Mouse (Mus musculus): ENCODE results near the gene Ccsap. TPM values are rescaled to one million over a fixed set of nuclear protein-coding genes. Genes with fewer than 3 reads are reported as not detected.

The Ccsap gene
- 0.84 and 1.2 TPM in 2 replicates for polyA plus RNA-seq (2012; rRNA removed)

- no peak for DNase-seq (ENCODE audit: low read depth)
These were observed at the start of gene Ccsap for GRCm38 (mm10) chr8:123859648-123860259. TSS of gene Ccsap (minus strand) at chr8:123860209.

- DNase-seq (ENCODE audit: low read depth) = no peak
These were observed 47.6 kb upstream of the Ccsap start for GRCm38 (mm10) chr8:123907604-123908003.

- no peak for DNase-seq (ENCODE audit: low read depth)
These were observed 42.6 kb upstream of the Ccsap start for GRCm38 (mm10) chr8:123902653-123903052.

- DNase-seq (ENCODE audit: low read depth) = no peak
These were observed 39.4 kb upstream of the Ccsap start for GRCm38 (mm10) chr8:123899366-123899765.

- no peak for DNase-seq (ENCODE audit: low read depth)
These were observed 38.6 kb upstream of the Ccsap start for GRCm38 (mm10) chr8:123898576-123898975.

DNA sequence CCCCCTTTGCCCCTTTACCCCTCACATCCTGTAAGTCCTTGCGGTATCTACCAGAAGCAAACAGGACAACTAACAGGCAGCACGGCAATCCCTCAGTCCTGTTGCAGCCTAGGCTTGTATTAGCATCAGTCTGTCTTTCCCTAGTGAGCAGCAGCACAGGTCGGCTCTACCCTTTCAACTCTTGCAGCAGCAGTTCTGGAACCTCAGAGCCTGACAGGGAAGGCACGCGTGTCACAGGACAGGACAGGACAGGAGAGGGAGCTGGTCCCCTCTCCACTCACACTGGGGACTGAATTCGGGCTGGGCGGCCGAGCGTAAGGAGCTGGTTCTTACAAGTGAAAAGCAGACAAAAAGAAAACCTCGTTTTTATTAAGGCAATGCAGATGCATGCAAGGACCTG is 36.8 kb upstream of the Ccsap start:
- DNase-seq (ENCODE audit: low read depth) = no peak

- no peak for DNase-seq (ENCODE audit: low read depth)
These were observed 36.4 kb upstream of the Ccsap start for GRCm38 (mm10) chr8:123896366-123896761.

DNA sequence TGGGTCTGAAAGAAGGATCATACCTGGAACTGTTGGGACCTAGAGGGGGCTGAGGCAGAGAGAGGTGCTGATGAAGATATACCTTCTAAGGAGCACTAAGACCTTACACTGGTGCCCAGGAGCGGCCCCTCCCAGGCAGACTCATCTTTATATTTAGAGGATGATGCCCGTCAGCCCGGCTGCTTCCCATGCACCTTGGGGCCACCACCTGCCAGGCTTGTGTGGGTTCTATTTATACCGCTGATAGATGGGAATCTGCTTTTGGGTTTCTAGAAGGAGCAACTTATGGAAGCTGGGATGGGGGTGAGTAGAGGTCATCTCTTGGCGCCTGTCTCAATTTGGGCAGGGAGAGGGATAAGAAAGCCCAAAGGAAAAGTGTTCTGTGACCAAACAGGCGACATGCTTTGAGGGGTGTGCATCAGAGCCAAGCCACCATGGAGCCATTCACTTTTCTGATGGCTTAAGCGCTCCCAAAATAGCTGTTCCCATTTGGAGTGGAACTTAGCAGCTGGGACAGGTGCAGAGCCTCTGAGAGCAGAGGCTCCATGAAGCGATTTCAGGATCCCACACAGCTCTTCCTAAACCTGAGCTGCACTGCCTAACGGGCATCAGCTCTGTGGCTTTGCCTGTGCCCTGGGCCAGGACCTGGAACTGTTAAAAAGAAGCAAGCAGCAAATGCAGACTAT is 35.8 kb upstream of the Ccsap start:
- DNase-seq (ENCODE audit: low read depth) = no peak

DNA sequence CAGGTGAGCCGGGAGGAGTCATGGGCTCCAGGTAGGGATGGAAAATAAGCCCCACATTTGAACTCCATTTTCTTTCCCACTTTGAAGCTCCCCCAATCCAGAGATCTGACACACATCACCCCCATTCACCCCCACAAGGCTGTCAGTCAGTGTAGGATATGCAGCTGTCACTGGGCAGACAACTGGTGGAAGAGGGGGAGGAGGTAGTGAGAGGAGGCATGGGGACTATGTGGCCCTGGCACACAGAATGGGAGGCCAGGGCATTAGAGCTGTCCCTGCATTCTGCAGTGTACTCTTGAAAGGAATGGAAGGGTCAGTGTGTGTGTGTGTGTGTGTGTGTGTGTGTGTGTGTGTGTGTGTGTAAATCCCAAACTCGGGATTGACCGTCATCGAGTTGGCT is 35.2 kb upstream of the Ccsap start:
- DNase-seq (ENCODE audit: low read depth) = no peak

- DNase-seq (ENCODE audit: low read depth) = no peak
These were observed 34.6 kb upstream of the Ccsap start, which contains the start of gene Acta1 for GRCm38 (mm10) chr8:123894502-123895097. TSS of gene Acta1 (minus strand) at chr8:123894751.

DNA sequence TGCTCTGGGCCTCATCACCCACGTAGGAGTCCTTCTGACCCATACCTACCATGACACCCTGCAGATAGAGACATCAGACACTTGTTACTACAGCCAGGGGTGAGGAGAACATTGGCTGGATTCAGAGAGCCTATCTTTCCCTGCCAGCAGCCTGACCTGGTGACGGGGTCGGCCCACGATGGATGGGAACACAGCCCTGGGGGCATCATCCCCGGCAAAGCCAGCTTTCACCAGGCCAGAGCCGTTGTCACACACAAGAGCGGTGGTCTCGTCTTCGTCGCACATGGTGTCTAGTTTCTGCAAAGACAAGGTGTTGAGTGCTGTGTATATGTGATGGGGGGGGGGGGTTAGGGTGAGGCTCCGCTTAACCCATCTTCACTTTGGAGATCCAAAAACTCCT is 33.4 kb upstream of the Ccsap start:
- no peak for DNase-seq (ENCODE audit: low read depth)

- no peak for DNase-seq (ENCODE audit: low read depth)
These were observed 32.7 kb upstream of the Ccsap start for GRCm38 (mm10) chr8:123892586-123893155.

DNA sequence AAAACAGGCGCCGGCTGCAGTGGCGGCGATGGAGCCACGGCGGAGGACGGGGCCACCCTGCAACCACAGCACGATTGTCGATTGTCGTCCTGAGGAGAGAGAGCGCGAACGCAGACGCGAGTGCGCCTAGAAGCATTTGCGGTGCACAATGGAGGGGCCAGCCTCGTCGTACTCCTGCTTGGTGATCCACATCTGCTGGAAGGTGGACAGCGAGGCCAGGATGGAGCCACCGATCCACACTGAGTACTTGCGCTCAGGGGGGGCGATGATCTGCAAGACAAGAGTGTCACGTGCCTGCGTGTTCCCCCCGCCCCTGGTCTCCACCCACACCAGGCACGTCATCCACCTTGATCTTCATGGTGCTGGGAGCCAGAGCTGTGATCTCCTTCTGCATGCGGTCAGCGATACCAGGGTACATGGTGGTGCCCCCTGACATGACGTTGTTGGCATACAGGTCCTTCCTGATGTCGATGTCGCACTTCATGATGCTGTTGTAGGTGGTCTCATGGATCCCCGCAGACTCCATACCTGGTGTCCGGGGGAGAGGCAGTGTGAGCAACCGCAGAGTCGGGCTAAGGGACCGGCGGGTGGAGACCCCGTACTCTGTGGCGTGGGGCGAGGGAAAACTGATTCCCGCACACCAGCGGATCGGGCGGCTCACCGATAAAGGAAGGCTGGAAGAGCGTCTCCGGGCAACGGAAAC is 32.0 kb upstream of the Ccsap start:
- DNase-seq (ENCODE audit: low read depth) = no peak

GRCm38 (mm10) chr8:123891271-123891670 is 31.3 kb upstream of the Ccsap start:
- no peak for DNase-seq (ENCODE audit: low read depth)

GRCm38 (mm10) chr8:123889797-123890196 is 29.8 kb upstream of the Ccsap start:
- no peak for DNase-seq (ENCODE audit: low read depth)

DNA sequence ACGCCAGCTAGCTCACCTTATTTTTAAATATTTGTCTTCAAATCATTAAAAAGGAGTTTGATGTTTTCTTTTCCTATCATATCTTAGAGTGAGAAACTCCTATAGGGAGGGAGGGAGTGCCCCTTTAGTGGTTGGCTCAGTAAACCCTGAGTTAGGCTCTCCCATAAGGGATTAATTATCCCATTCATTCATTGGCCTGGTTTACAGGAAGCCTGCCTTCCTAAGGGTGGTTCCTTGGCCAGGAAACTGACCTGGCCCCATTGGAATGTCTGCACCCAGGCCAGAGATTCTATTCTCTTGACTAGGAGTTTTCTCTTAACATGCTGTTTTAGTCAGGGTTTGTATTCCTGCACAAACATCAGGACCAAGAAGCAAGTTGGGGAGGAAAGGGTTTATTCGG is 27.9 kb upstream of the Ccsap start:
- no peak for DNase-seq (ENCODE audit: low read depth)

DNA sequence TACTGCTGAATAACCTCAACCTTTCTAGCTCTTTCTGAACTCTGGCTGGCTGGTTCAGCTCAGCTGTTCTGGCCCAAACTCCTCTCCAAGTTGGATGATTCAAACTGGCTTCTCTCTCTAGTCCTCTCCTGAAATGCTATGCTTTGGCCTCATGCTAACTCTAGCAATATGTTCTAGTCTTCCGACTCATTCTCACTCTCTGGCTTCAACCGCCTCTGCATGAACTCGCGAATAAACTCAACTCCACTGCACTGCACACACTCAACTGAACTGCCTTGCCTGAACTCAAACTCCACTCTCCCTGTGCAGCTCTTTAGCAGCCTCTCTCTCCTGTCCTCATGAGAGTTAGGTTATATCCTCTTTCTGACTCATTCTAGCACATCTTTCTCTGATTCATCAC is 27.2 kb upstream of the Ccsap start:
- DNase-seq (ENCODE audit: low read depth) = no peak

DNA sequence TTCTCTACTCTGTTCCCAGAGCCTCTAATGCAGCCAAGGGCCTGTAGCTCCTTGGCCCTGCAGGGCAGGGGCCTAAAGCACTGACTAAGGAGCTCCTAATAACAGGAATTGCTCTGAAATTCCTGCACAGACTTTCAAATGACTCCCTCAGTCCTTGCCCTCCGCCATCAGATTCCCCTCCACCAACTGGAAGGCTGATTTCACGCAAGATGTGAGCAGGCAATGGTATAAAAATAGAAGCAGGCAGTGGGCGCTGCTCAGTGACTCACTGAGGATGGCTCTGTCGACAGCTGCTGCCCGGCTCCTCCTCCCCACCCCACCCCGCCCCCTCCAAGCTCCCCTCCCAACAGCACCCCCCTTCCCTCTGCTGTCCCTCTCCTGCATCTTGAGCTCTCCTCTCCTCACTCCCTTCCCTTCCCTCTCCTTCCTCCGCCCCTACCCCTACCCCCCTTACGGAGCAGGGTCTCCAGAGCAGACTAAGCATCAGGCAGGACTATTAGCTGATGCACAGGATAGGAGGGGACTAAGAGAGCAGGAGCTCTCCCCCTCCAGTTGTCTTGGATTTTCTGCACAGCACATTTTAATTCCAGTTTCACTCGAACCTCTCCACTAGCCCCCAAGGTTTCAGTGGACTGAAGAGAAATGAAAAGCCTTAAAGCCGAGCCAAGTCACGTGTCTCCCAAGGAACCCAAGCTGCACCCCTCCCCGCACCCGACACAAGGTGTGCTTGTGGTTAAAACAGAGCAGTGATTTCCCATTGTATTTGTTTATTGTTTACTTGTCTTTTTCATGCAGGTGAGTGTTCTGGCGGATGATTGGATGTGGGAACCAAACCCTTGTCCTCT is 24.9 kb upstream of the Ccsap start:
- no peak for DNase-seq (ENCODE audit: low read depth)

- DNase-seq (ENCODE audit: low read depth) = no peak
These were observed 23.1 kb upstream of the Ccsap start for GRCm38 (mm10) chr8:123883094-123883493.

- no peak for DNase-seq (ENCODE audit: low read depth)
These were observed 22.4 kb upstream of the Ccsap start for GRCm38 (mm10) chr8:123882412-123882811.

GRCm38 (mm10) chr8:123880821-123881350 is 20.9 kb upstream of the Ccsap start:
- DNase-seq (ENCODE audit: low read depth) = no peak
